Mouse (Mus musculus) spleen, adult 2 months (tissue): ENCODE data around the gene Chd5.

Source experiments
- CTCF ChIP-seq: fragments of 200-500 bp; IDR thresholded peaks from 2 replicates; pipeline ENCODE4 v1.5.1; 2011; ENCODE audit warnings: mild to moderate bottlenecking, inconsistent platforms; ENCODE audit not compliant: insufficient read depth, insufficient read length, insufficient replicate concordance; ENCODE audit errors: extremely low read depth
- POLR2A ChIP-seq: fragments of 200-500 bp; IDR thresholded peaks from 2 replicates; pipeline ENCODE4 v1.6.1; 2011; ENCODE audit warnings: low read depth, low read length, inconsistent platforms

GRCm38 (mm10) chr4:152365228-152365627, 26.8 kb downstream of the Chd5 start:
- TF ChIP-seq POLR2A (no peak), CTCF (no peak)
